Mouse (Mus musculus) bone marrow macrophage, adult 2 months (primary cell): Measurements from ENCODE around the gene Scp2. TPM values are rescaled to one million over a fixed set of nuclear protein-coding genes. Genes with fewer than 3 reads are reported as not detected.
"Not testable (repeated sequence)": the region's sequence is repeated elsewhere in the genome, so short reads cannot be mapped to it uniquely, and the experiment has no call there.

Experiments
- H3K27ac ChIP-seq: 2 replicates; pipeline ENCODE4 v1.5.1; 2012; ENCODE audit warnings: low read depth, low read length; ENCODE audit not compliant: insufficient read depth
- H3K4me1 ChIP-seq: 2 replicates; pipeline ENCODE4 v1.6.1; 2012; ENCODE audit warnings: low read length; ENCODE audit not compliant: control insufficient read depth, insufficient read depth
- H3K4me3 ChIP-seq: 2 replicates; pipeline ENCODE4 v1.5.1; 2012; ENCODE audit warnings: mild to moderate bottlenecking, low read length, moderate library complexity; ENCODE audit not compliant: insufficient read depth
- CTCF ChIP-seq: IDR thresholded peaks from 2 replicates; pipeline ENCODE4 v1.5.1; 2012; ENCODE audit warnings: low read depth, mild to moderate bottlenecking, low read length, moderate library complexity
- POLR2A ChIP-seq: IDR thresholded peaks from 2 replicates; pipeline ENCODE4 v1.6.1; 2012; ENCODE audit warnings: mild to moderate bottlenecking, low read depth, low read length, borderline replicate concordance
- polyA plus RNA-seq: library from polyadenylated mRNA; stranded (reverse); fragments of >200 nt; gene quantifications from 2 replicates; pipeline ENCODE4 v1.2.4, GENCODE M21; 2012; ENCODE audit not compliant: missing spikeins, insufficient read depth, insufficient read length

Gene Scp2
- polyA plus RNA-seq, 1 experiment = 181 TPM

DNA sequence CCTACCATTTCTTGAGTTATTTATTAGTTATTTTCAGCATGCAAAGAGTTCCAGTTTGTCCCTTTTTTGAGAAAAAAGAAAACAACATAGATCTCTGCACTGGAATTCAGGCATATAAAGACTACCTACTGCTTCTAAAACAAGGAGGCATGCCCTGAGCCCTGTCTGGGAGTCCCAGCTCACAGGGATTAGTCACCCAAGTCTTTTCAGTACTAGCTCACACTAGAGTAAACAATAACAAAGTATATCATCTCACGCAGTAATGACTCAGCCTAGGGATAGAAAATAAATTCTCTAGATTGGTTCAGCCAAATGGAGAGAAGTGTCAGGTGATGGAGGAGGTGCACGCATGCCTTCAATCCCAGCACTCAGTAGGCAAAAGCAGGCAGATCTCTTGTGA lies 34.1 kb downstream of the Scp2 start:
- no peak overlapping the region for H3K4me3 ChIP-seq
- H3K4me1 ChIP-seq = no peaks in the 10 kb centered on the region; the same call in 1 of the 2 replicates
- TF ChIP-seq CTCF = no peak
- no peak for TF ChIP-seq POLR2A
- no peak overlapping the region for H3K27ac ChIP-seq

- TF ChIP-seq POLR2A (no peak), CTCF (no peak)
- H3K27ac ChIP-seq = no peak overlapping the region
- no peaks in the 10 kb centered on the region; the same call in 1 of the 2 replicates for H3K4me1 ChIP-seq
- no peak overlapping the region for H3K4me3 ChIP-seq
These were observed 35.1 kb downstream of the Scp2 start for GRCm38 (mm10) chr4:108109728-108110127.

GRCm38 (mm10) chr4:108096345-108096744 lies 48.5 kb downstream of the Scp2 start, which contains the start of gene Podn:
TSS of gene Podn (minus strand) at chr4:108096445.
- no peak within 1 kb of the TSS for H3K4me3 ChIP-seq
- no peak within 1 kb of the TSS for H3K27ac ChIP-seq
- H3K4me1 ChIP-seq = no peaks in the 10 kb centered on the region
- TF ChIP-seq POLR2A = no peak
- no peak for TF ChIP-seq CTCF

GRCm38 (mm10) chr4:108092741-108093397 lies 51.9 kb downstream of the Scp2 start:
- no peak for TF ChIP-seq CTCF
- TF ChIP-seq POLR2A = no peak
- no peak overlapping the region for H3K27ac ChIP-seq
- no peak overlapping the region for H3K4me3 ChIP-seq

DNA sequence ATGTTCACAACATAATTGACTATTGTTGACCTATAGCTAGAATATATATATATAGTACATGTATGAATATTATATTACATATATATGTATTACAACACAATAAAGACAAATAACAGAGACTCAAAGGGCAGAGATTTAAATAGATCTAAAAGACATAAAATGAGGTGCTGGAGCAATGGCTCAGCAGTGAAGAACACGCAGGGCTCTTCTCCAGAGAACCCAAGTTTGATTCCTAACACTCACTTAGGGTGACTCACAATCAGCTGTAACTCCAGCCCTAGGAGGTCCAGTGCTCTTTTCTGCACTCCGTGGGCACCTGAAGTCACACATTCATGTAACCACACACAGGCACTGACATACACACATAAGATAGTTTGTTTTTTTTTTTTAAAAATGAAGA lies 60.8 kb downstream of the Scp2 start:
- H3K4me1 ChIP-seq = peaks cover 18% of the 10 kb centered on the region
- H3K27ac ChIP-seq = no peak overlapping the region
- H3K4me3 ChIP-seq = no peak overlapping the region
- no peak for TF ChIP-seq CTCF
- TF ChIP-seq POLR2A = no peak

More at GRCm38 (mm10) chr4:108092741-108093397, 51.9 kb downstream of the Scp2 start:
- no peaks in the 10 kb centered on the region for H3K4me1 ChIP-seq

DNA sequence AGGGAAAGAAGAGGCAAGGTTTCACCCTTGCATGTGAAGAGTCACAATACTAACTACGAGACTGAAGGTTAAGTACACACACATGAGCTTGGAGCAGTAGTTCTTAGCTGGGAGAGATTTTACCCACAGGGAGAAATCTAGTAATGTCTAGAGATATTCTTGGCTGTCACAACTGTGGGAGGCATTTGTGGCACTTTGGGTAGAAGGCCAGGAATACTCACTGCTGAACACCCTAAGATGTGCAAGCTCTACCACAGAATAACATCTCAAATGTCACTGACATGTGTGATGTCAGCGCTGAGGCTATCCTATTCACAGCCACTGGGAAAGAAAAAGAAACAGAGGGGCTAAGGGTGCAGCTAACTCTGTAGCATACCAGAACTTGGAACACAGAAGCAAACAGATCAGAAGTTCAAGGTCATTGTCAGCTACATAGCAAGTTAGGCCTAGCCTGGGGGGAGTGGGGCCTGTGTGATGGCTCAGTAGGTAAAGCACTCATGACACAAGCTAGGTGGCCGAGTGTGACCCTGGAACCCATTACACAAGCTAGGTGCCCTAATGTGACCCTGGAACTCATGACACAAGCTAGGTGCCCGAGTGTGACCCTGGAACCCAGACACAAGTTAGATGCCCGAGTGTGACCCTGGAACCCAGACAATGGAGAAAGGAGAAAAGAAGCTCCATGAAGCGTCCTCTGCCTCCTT lies 61.6 kb downstream of the Scp2 start:
- peaks cover 18% of the 10 kb centered on the region for H3K4me1 ChIP-seq
- TF ChIP-seq POLR2A (no peak), CTCF (no peak)
- no peak overlapping the region for H3K27ac ChIP-seq
- H3K4me3 ChIP-seq = no peak overlapping the region

- H3K27ac ChIP-seq = peak overlapping the region; percentile 85
- peaks cover 18% of the 10 kb centered on the region for H3K4me1 ChIP-seq
- TF ChIP-seq POLR2A (no peak), CTCF (no peak)
- no peak overlapping the region for H3K4me3 ChIP-seq
These were observed 62.4 kb downstream of the Scp2 start for GRCm38 (mm10) chr4:108082401-108082806.

DNA sequence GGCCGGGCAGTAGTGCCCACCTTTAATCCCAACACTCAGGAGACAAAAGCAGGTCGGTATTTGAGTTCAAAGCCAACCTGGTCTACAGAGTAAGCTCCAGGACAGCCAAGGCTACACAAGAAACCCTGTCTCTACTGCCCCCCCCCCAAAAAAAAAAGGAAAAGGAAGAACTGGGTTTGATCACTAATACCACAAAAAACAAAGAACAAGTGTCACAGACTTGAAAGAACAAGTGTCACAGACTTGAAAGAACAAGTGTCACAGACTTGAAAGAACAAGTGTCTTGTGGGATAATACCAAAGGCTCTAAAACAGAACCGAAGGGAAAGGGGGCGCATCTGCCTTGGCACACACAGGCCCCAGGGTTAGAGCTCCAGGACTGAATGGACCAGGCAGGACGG lies 63.9 kb downstream of the Scp2 start:
- TF ChIP-seq POLR2A = no peak
- TF ChIP-seq CTCF = no peak
- Histone ChIP-seq H3K27ac (no peak overlapping the region), H3K4me1 (peaks cover 18% of the 10 kb centered on the region), H3K4me3 (no peak overlapping the region)

- TF ChIP-seq CTCF (no peak), POLR2A (no peak)
- Histone ChIP-seq H3K4me1 (peaks cover 18% of the 10 kb centered on the region), H3K4me3 (no peak overlapping the region), H3K27ac (no peak overlapping the region)
These were observed 65.0 kb downstream of the Scp2 start for GRCm38 (mm10) chr4:108079762-108080161.

GRCm38 (mm10) chr4:108079191-108079590 lies 65.6 kb downstream of the Scp2 start:
- H3K27ac ChIP-seq, H3K4me3 ChIP-seq: not testable (repeated sequence)
- H3K4me1 ChIP-seq = peaks cover 18% of the 10 kb centered on the region
